Mouse (Mus musculus) lung, postnatal 0 days (tissue): ENCODE measurements at regions not wholly inside any gene's neighbourhood (a gene's known extent, or its start where the extent isn't known, plus 50 kb on each side); places are given as distances from the start of the nearest gene placed in this dataset.
"Not testable (repeated sequence)": the region's sequence is repeated elsewhere in the genome, so short reads cannot be mapped to it uniquely, and the experiment has no call there.

Experiments used
- ATAC-seq: fragments of 200-750 bp; cut with Nextera tagmentation; 2 replicates; pipeline ENCODE4 v1.8.0; 2017; ENCODE audit warnings: moderate library complexity
- DNase-seq: peaks from one replicate; pipeline ENCODE4 v3.0.0-alpha.2; 2016; ENCODE audit warnings: low spot score
- H3K27ac ChIP-seq: fragments of 300-500 bp; sonication (generic); 2 replicates; pipeline ENCODE4 v1.5.1; 2014; ENCODE audit warnings: antibody characterized with exemption, mild to moderate bottlenecking, low read length, mixed read lengths
- H3K27me3 ChIP-seq: fragments of 300-500 bp; sonication (generic); replicated peaks from 2 replicates; pipeline ENCODE4 v1.6.1; 2014; ENCODE audit warnings: low read length, mixed read lengths; ENCODE audit not compliant: insufficient read depth
- H3K36me3 ChIP-seq: fragments of 300-500 bp; sonication (generic); 2 replicates; pipeline ENCODE4 v1.6.1; 2014; ENCODE audit warnings: low read length, mixed read lengths; ENCODE audit not compliant: insufficient read depth
- H3K4me1 ChIP-seq: fragments of 300-500 bp; sonication (generic); 2 replicates; pipeline ENCODE4 v1.6.1; 2014; ENCODE audit warnings: antibody characterized with exemption, low read depth, low read length, mixed read lengths; ENCODE audit not compliant: insufficient read depth
- H3K4me2 ChIP-seq: fragments of 300-500 bp; sonication (generic); replicated peaks from 2 replicates; pipeline ENCODE4 v1.6.1; 2014; ENCODE audit warnings: low read depth, mild to moderate bottlenecking, low read length, moderate library complexity, mixed read lengths
- H3K4me3 ChIP-seq: fragments of 300-500 bp; sonication (generic); 2 replicates; pipeline ENCODE4 v1.5.1; 2014; ENCODE audit warnings: low read depth, low read length
- H3K9ac ChIP-seq: fragments of 300-500 bp; sonication (generic); replicated peaks from 2 replicates; pipeline ENCODE4 v1.6.1; 2014; ENCODE audit warnings: low read depth, mild to moderate bottlenecking
- H3K9me3 ChIP-seq: fragments of 300-500 bp; sonication (generic); 2 replicates; pipeline ENCODE4 v1.6.1; 2016; ENCODE audit warnings: low read length, mixed read lengths
- CTCF ChIP-seq: IDR thresholded peaks from 2 replicates; pipeline ENCODE4 v1.5.1; 2016; ENCODE audit warnings: antibody characterized with exemption, mild to moderate bottlenecking
- EP300 ChIP-seq: IDR thresholded peaks from 2 replicates; pipeline ENCODE4 v1.6.1; 2016; ENCODE audit warnings: antibody characterized with exemption, mild to moderate bottlenecking, control low read depth
- WGBS: fragments of 180-500 bp; shearing (Covaris S2); extraction: QIAGEN DNeasy Blood & Tissue Kit; methylation state at CpG from one replicate; pipeline ENCODE4 v1.1.7; 2014; 5-methylcytosine and 5-hydroxymethylcytosine counted together

DNA sequence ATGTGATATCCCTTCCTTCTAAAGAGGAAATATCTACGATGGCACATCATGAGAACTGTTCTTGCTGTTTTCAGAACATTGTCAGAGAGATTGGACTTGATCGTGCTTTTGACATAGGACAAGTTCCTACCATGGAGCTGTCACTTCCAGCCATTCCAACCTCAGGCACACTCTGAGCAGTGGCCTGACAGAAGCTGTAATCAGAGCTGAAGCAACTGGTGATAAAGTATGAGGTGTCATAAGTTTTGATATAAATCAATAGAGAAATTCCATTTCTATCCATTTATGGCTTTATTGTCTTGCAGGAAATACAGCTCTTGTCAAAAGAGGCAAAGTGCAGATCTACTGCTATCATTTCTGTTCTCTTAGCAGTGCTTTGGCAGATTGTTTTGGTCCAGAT lies 603.7 kb upstream of the Adam24 start:
- Histone ChIP-seq H3K36me3 (no peaks in the 10 kb centered on the region), H3K9ac (no peak overlapping the region), H3K27me3 (no peaks in the 10 kb centered on the region), H3K9me3 (no peaks in the 10 kb centered on the region), H3K4me1 (no peaks in the 10 kb centered on the region), H3K4me3 (no peak overlapping the region), H3K27ac (no peak overlapping the region), H3K4me2 (no peak overlapping the region)
- WGBS: 60% methylated on average over 2 of the region's 2 CpGs
- ATAC-seq: no peak
- DNase-seq: no peak
- TF ChIP-seq CTCF (no peak), EP300 (no peak)

DNA sequence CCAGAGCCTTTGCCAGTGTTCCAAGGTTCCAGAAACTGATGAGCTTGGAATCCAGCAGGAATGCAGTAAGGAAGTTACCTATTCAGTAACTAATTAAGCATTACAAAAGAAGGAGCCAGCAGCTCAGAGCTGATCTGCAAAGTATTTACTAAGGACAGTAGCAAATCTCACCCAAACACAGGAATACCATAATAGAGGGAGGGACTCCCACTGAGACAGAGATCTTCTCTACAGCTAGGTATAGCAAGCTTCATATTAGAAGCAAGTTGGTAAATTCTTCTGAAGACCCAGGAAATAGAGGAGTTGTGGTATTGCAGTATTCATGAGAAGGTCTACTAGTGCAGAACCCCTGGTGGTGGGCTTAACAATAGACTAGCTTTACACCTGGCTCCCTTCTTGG lies 593.9 kb upstream of the Adam24 start:
- H3K4me1 ChIP-seq, H3K27ac ChIP-seq, H3K9me3 ChIP-seq, H3K36me3 ChIP-seq, H3K4me3 ChIP-seq, DNase-seq, H3K9ac ChIP-seq, ATAC-seq, H3K4me2 ChIP-seq, H3K27me3 ChIP-seq: not testable (repeated sequence)

GRCm38 (mm10) chr8:40084129-40084528 lies 590.7 kb upstream of the Adam24 start:
- ATAC-seq (peak; percentile 38), DNase-seq (peak; percentile 22)
- no peak overlapping the region for H3K9ac ChIP-seq
- H3K9me3 ChIP-seq: no peaks in the 10 kb centered on the region
- no peaks in the 10 kb centered on the region for H3K4me1 ChIP-seq
- WGBS: 10% methylated on average over 1 of the region's 1 CpGs
- no peak overlapping the region for H3K27ac ChIP-seq
- no peaks in the 10 kb centered on the region for H3K27me3 ChIP-seq
- no peak overlapping the region for H3K4me2 ChIP-seq
- TF ChIP-seq EP300: peak; percentile 78
- no peak for TF ChIP-seq CTCF
- H3K4me3 ChIP-seq: no peak overlapping the region
- H3K36me3 ChIP-seq: no peaks in the 10 kb centered on the region

DNA sequence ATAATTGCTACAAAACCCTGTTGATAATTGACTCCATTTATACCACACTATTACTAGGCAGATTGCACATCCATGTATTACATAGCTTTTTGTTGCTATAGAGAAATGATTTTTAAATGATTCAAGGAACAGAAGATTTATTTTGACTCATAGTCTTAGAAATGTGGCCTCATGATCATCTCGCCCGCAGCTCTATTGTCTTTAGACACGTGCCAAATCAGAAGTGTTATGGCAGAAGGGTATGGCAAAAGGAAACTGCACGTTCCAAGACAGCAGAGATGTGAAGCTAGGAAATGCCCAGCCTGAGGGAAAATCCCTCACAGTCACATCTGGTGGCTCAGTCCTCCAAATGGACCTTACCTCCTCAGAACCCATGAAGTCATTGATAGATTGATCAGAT lies 585.5 kb upstream of the Adam24 start:
- no peak overlapping the region for H3K4me2 ChIP-seq
- no peaks in the 10 kb centered on the region for H3K4me1 ChIP-seq
- DNase-seq (no peak), ATAC-seq (no peak)
- no peak for TF ChIP-seq EP300
- TF ChIP-seq CTCF: no peak
- no peaks in the 10 kb centered on the region for H3K36me3 ChIP-seq
- H3K27ac ChIP-seq: no peak overlapping the region
- no peaks in the 10 kb centered on the region for H3K27me3 ChIP-seq
- H3K9ac ChIP-seq: no peak overlapping the region
- no peak overlapping the region for H3K4me3 ChIP-seq
- no peaks in the 10 kb centered on the region for H3K9me3 ChIP-seq
- WGBS: 83% methylated on average over 4 of the region's 4 CpGs

DNA sequence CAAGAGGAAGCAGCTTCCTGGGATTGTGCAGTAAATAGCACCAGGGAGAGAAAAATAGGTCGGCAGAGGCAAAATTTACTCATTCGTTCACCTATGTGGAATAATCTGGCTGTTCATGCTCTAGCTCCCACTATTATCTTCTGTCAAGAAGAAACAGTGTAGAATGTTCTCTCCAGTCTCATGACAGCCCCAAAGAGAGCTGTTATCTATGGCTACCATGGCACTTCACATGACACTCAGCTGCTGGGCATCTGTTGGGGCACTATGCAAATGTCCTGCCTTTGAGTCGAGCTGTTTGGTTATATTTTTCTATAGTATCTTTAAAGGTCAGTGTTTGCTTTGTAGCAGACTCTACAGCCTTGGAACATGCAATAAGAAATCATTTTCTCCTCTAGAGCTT lies 550.5 kb upstream of the Adam24 start:
- Histone ChIP-seq H3K27me3 (no peaks in the 10 kb centered on the region), H3K9me3 (no peaks in the 10 kb centered on the region), H3K4me2 (no peak overlapping the region), H3K4me3 (no peak overlapping the region), H3K4me1 (no peaks in the 10 kb centered on the region), H3K9ac (no peak overlapping the region), H3K27ac (no peak overlapping the region), H3K36me3 (no peaks in the 10 kb centered on the region)
- 70% methylated on average over 3 of the region's 3 CpGs for WGBS
- no peak for DNase-seq
- no peak for ATAC-seq
- TF ChIP-seq CTCF (no peak), EP300 (no peak)

GRCm38 (mm10) chr8:40127141-40127540 lies 547.7 kb upstream of the Adam24 start:
- H3K4me2 ChIP-seq: no peak overlapping the region
- no peaks in the 10 kb centered on the region for H3K27me3 ChIP-seq
- 80% methylated on average over 8 of the region's 8 CpGs for WGBS
- no peak overlapping the region for H3K9ac ChIP-seq
- no peak for ATAC-seq
- TF ChIP-seq CTCF: no peak
- TF ChIP-seq EP300: no peak
- DNase-seq: no peak
- no peaks in the 10 kb centered on the region for H3K9me3 ChIP-seq
- H3K4me1 ChIP-seq: no peaks in the 10 kb centered on the region
- H3K27ac ChIP-seq: no peak overlapping the region
- no peak overlapping the region for H3K4me3 ChIP-seq
- H3K36me3 ChIP-seq: no peaks in the 10 kb centered on the region

DNA sequence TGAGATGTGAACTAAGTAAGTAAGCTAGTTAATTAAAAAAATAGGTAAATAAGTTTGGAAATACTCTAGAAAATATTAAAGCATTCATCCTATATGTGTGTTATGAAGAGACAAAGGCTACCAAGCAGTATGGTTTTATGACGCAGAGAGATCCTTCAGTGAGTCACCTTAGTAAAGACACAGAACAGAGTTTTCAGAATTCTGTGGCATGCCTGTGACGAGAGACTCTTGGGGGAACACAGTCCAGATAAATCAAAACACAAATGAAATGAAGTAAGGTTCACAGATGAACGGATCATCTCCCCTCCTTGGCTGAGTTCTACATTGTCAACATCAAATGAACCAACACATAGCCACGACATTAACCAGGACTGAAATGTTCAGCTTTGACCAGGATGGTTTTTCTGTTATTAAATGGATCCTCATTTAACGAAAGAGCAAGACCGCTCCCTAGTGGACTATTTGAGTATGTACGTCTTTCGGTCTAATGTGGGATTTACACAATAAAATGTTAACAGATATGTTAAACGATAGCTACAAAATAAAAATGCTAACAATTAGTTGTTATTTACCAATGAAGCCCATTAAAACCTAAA lies 542.1 kb upstream of the Adam24 start:
- TF ChIP-seq EP300 (no peak), CTCF (peak; percentile 76)
- 22% methylated on average over 9 of the region's 9 CpGs for WGBS
- Histone ChIP-seq H3K4me2 (no peak overlapping the region), H3K9ac (no peak overlapping the region), H3K4me1 (no peaks in the 10 kb centered on the region), H3K36me3 (no peaks in the 10 kb centered on the region), H3K27ac (no peak overlapping the region), H3K9me3 (no peaks in the 10 kb centered on the region), H3K4me3 (no peak overlapping the region), H3K27me3 (no peaks in the 10 kb centered on the region)
- ATAC-seq (no peak), DNase-seq (peak; percentile 69)
